Mouse (Mus musculus) heart, adult 2 months (tissue): ENCODE data around the gene Hist1h4a. TPM values are rescaled to one million over a fixed set of nuclear protein-coding genes. Genes with fewer than 3 reads are reported as not detected.

Experiments used
- DNase-seq, 2 experiments: peaks; one replicate each; pipeline ENCODE4 v3.0.0; 2021
- H3K27ac ChIP-seq: fragments of 200-600 bp; 2 replicates; pipeline ENCODE4 v1.8.1; 2022
- H3K27me3 ChIP-seq: fragments of 200-500 bp; 2 replicates; pipeline ENCODE4 v1.6.1; 2012; ENCODE audit warnings: mild to moderate bottlenecking, low read length, inconsistent platforms, mixed read lengths; ENCODE audit not compliant: control insufficient read depth, insufficient read depth
- H3K36me3 ChIP-seq: fragments of 200-500 bp; 2 replicates; pipeline ENCODE4 v1.6.1; 2012; ENCODE audit warnings: low read length, inconsistent platforms; ENCODE audit not compliant: control insufficient read depth, insufficient read depth
- H3K4me1 ChIP-seq: fragments of 200-500 bp; 2 replicates; pipeline ENCODE4 v1.6.1; 2011; ENCODE audit warnings: low read length; ENCODE audit not compliant: control insufficient read depth, insufficient read depth
- H3K4me3 ChIP-seq: fragments of 200-600 bp; 2 replicates; pipeline ENCODE4 v1.8.1; 2022
- H3K79me2 ChIP-seq: fragments of 200-500 bp; replicated peaks from 2 replicates; pipeline ENCODE4 v1.6.1; 2012; ENCODE audit warnings: mild to moderate bottlenecking, inconsistent platforms, low read length, moderate library complexity, mixed read lengths; ENCODE audit not compliant: control insufficient read depth, insufficient read depth
- H3K9ac ChIP-seq: fragments of 200-500 bp; 2 replicates; pipeline ENCODE4 v1.6.1; 2012; ENCODE audit warnings: low read depth, mild to moderate bottlenecking, control low read depth, inconsistent platforms, low read length, mixed read lengths
- CTCF ChIP-seq: fragments of 200-600 bp; IDR thresholded peaks from 2 replicates; pipeline ENCODE4 v1.8.1; 2022; ENCODE audit warnings: antibody characterized with exemption, mild to moderate bottlenecking, moderate library complexity
- EP300 ChIP-seq: fragments of 200-500 bp; IDR thresholded peaks from 2 replicates; pipeline ENCODE4 v1.6.1; 2011; ENCODE audit warnings: low read depth, low read length, control low read depth; ENCODE audit not compliant: insufficient read depth
- POLR2A ChIP-seq: fragments of 200-500 bp; IDR thresholded peaks from 2 replicates; pipeline ENCODE4 v1.6.1; 2011; ENCODE audit warnings: mild to moderate bottlenecking, low read depth, low read length, control low read depth; ENCODE audit not compliant: insufficient read depth
- WGBS: fragments of 180-500 bp; shearing (Covaris S2); methylation state at CpG from one replicate; pipeline ENCODE4 v1.1.7; 2018; 5-methylcytosine and 5-hydroxymethylcytosine counted together
- intact Hi-C: fragments of 180-260 bp; cut with DNase I; formaldehyde crosslinking; loops from one replicate; pipeline ENCODE4 v1.15.1; 2025
- polyA plus RNA-seq: library from polyadenylated mRNA; depleted of rRNA; stranded (reverse); fragments of >200 nt; gene quantifications from 2 replicates; pipeline ENCODE4 v1.2.3, GENCODE M21; 2012
- total RNA-seq, 2 experiments: library from RNA; stranded (reverse); gene quantifications; 2 replicates each; pipeline ENCODE4 v1.2.3; 2021

Hist1h4a gene
- total and polyA plus RNA-seq, 3 experiments = 0.47 to 7.2 (median 6.2) TPM

- H3K27ac ChIP-seq = peak overlapping the region; percentile 59
- H3K36me3 ChIP-seq = peaks cover 2% of the 10 kb centered on the region
- intact Hi-C loops = loop anchor here (5.0 to 10.0 kb wide), 2 partner anchors 338 to 396 kb away; partner anchors contain the start of genes Abt1 and Zfp322a
- no peaks in the 10 kb centered on the region for H3K27me3 ChIP-seq
- peak overlapping the region; percentile 56 for H3K4me3 ChIP-seq
- peak overlapping the region; percentile 67; the same call in 1 of the 2 replicates for H3K9ac ChIP-seq
- H3K79me2 ChIP-seq = no peaks in the 10 kb centered on the region
- peaks cover 1% of the 10 kb centered on the region for H3K4me1 ChIP-seq
- TF ChIP-seq EP300 = no peak
- no peak for TF ChIP-seq CTCF
- no peak for TF ChIP-seq POLR2A
- DNase-seq = no peak
- 5% methylated on average over 23 of the region's 27 CpGs for WGBS
These were observed 624 bp downstream of the Hist1h4a start for GRCm38 (mm10) chr13:23760240-23760971.

- WGBS = 55% methylated on average over 1 of the region's 1 CpGs
- TF ChIP-seq EP300 (no peak), POLR2A (no peak), CTCF (no peak)
- peaks cover 2% of the 10 kb centered on the region for H3K36me3 ChIP-seq
- H3K27ac ChIP-seq = no peak overlapping the region
- H3K4me1 ChIP-seq = peaks cover 1% of the 10 kb centered on the region
- H3K4me3 ChIP-seq = no peak overlapping the region
- no peaks in the 10 kb centered on the region for H3K79me2 ChIP-seq
- intact Hi-C loops = loop anchor here (5.0 to 10.0 kb wide), 2 partner anchors 338 to 395 kb away; partner anchors contain the start of genes Abt1 and Zfp322a
- no peak overlapping the region for H3K9ac ChIP-seq
- no peak for DNase-seq
- no peaks in the 10 kb centered on the region for H3K27me3 ChIP-seq
These were observed 1.2 kb downstream of the Hist1h4a start for GRCm38 (mm10) chr13:23759916-23760239.

- Histone ChIP-seq H3K4me3 (no peak overlapping the region), H3K27ac (no peak overlapping the region), H3K4me1 (peaks cover 1% of the 10 kb centered on the region), H3K9ac (no peak overlapping the region), H3K79me2 (no peaks in the 10 kb centered on the region), H3K27me3 (no peaks in the 10 kb centered on the region), H3K36me3 (peaks cover 2% of the 10 kb centered on the region)
- DNase-seq = no peak
- TF ChIP-seq POLR2A (no peak), EP300 (no peak), CTCF (no peak)
- 89% methylated on average over 3 of the region's 3 CpGs for WGBS
- intact Hi-C loops = no loop called here
These were observed 1.7 kb downstream of the Hist1h4a start for GRCm38 (mm10) chr13:23759251-23759771.

- no peak for DNase-seq
- peaks cover 1% of the 10 kb centered on the region for H3K4me1 ChIP-seq
- no peaks in the 10 kb centered on the region; the same call in none of the 2 replicates for H3K36me3 ChIP-seq
- no peak overlapping the region for H3K9ac ChIP-seq
- TF ChIP-seq CTCF (no peak), POLR2A (no peak), EP300 (no peak)
- H3K79me2 ChIP-seq = no peaks in the 10 kb centered on the region
- H3K4me3 ChIP-seq = no peak overlapping the region
- 74% methylated on average over 3 of the region's 3 CpGs for WGBS
- H3K27me3 ChIP-seq = no peaks in the 10 kb centered on the region
- H3K27ac ChIP-seq = no peak overlapping the region
- intact Hi-C loops = no loop called here
These were observed 3.1 kb downstream of the Hist1h4a start for GRCm38 (mm10) chr13:23757921-23758320.

- Histone ChIP-seq H3K27ac (no peak overlapping the region), H3K36me3 (no peaks in the 10 kb centered on the region; the same call in 1 of the 2 replicates), H3K4me3 (peak overlapping the region; percentile 35; the same call in 1 of the 2 replicates), H3K79me2 (no peaks in the 10 kb centered on the region), H3K9ac (peak overlapping the region; percentile 78), H3K27me3 (no peaks in the 10 kb centered on the region), H3K4me1 (peaks cover 1% of the 10 kb centered on the region)
- DNase-seq = no peak
- TF ChIP-seq POLR2A (no peak), CTCF (no peak), EP300 (no peak)
- 6% methylated on average over 19 of the region's 23 CpGs for WGBS
- intact Hi-C loops = no loop called here
These were observed 3.7 kb downstream of the Hist1h4a start for GRCm38 (mm10) chr13:23757211-23757773.

GRCm38 (mm10) chr13:23756790-23757189 lies 4.2 kb downstream of the Hist1h4a start, which contains the start of gene Hist1h4b:
TSS of gene Hist1h4b (plus strand) at chr13:23757013.
- Histone ChIP-seq H3K27me3 (no peaks in the 10 kb centered on the region), H3K36me3 (no peaks in the 10 kb centered on the region; the same call in 1 of the 2 replicates), H3K27ac (no peak within 1 kb of the TSS), H3K4me1 (peaks cover 1% of the 10 kb centered on the region), H3K9ac (peak within 1 kb of the TSS; percentile 78), H3K79me2 (no peaks in the 10 kb centered on the region), H3K4me3 (peak within 1 kb of the TSS; percentile 35; the same call in 1 of the 2 replicates)
- peak; percentile 76 to 85 for DNase-seq
- no peak for TF ChIP-seq CTCF
- 0 out of 2 replicates have a peak, but pooled peaks have one; percentile 25 for TF ChIP-seq EP300
- TF ChIP-seq POLR2A = peak; percentile 90
- WGBS = 2% methylated on average over 20 of the region's 22 CpGs
- intact Hi-C loops = no loop called here
